ENCODE assay signal across 11 mouse cellular contexts in the genomic region with DNA sequence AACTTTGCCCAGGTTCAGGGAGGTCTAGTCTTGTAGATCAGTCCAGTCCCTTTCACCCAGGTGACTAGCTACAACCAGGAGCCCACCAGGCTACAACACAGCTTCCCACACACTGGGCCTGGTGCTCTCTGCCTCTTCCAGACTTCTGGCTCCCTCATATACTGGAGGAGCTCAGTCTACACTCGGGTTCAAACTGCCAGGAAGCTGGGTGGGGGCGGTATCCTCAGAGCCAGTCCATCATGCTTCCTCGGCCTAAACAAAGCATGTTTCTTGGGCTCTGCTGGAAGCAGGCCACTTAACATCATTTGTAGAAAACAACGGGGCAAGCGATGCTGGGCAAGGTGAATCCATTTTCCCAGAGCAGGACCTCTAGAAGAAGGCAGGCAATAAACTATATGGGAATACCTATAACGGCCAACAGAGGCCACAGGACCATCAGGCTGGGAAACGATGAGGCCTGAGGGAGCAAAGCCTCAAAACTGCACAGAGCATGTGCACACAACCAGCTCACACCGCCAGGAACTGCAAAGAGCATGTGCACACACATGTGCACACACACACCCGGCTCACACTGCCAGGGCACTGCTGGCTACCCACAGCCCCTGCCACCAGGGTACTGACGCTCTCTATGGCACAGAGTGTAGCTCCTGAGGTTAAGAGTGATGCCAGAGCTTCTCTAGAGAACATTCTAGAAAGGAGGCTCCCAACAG.
DNase-seq lines count a peak whose midpoint lies in the region; ATAC-seq and TF ChIP-seq lines count a peak whose summit lies in the region.
"Had no signal": no experiment of that assay in that cellular context is flagged by ENCODE, and none has a peak within 500 bp of the region (broad histone marks: within the 10 kb centered on the region; RNA-seq: fewer than 3 reads in every experiment).

No protein-coding gene starts in this region.

- no peak for TF ChIP-seq CTCF in lung, embryonic 14.5 days (IDR thresholded peaks at IDR 0.05; ENCODE audit: low read depth)
- TF ChIP-seq CTCF in small intestine, adult 2 months (IDR thresholded peaks at IDR 0.05; ENCODE audit: extremely low read depth, insufficient read length, insufficient replicate concordance, low read depth, low read length): no peak

- no peak overlapping the region for H3K4me2 ChIP-seq in forebrain, embryonic 16.5 days (ENCODE audit: low read length)
- no peak overlapping the region for H3K4me2 ChIP-seq in lung, embryonic 14.5 days
- no peak overlapping the region for H3K4me2 ChIP-seq in intestine, embryonic 16.5 days (ENCODE audit: low read depth, low read length)
- H3K4me2 ChIP-seq: midbrain, embryonic 11.5 days had no signal

- no peaks in the 10 kb centered on the region for H3K27me3 ChIP-seq in forebrain, embryonic 10.5 days (ENCODE audit: poor library complexity, severe bottlenecking)
- no peaks in the 10 kb centered on the region for H3K27me3 ChIP-seq in forebrain, embryonic 16.5 days (replicated peaks; ENCODE audit: control insufficient read depth, insufficient read depth, low read length)
- no peaks in the 10 kb centered on the region for H3K27me3 ChIP-seq in lung, embryonic 14.5 days (ENCODE audit: insufficient read depth, low read length)
- no peaks in the 10 kb centered on the region for H3K27me3 ChIP-seq in intestine, embryonic 16.5 days (replicated peaks; ENCODE audit: control insufficient read depth, insufficient read depth, low read length)
- no peaks in the 10 kb centered on the region for H3K27me3 ChIP-seq in small intestine, adult 2 months (ENCODE audit: control insufficient read depth, insufficient read depth, low read length)
- H3K27me3 ChIP-seq: Patski had no signal

- no peak for ATAC-seq in forebrain, embryonic 16.5 days
- 0 out of 2 replicates have a peak, but pooled peaks have one; percentile 52 for ATAC-seq in lung, embryonic 14.5 days (ENCODE audit: insufficient read depth)
- peak; percentile 5 for ATAC-seq in intestine, embryonic 16.5 days
- ATAC-seq: Patski had no signal

- H3K9me3 ChIP-seq in forebrain, embryonic 10.5 days: no peaks in the 10 kb centered on the region
- H3K9me3 ChIP-seq in forebrain, embryonic 16.5 days (ENCODE audit: control insufficient read depth, low read length): no peaks in the 10 kb centered on the region
- H3K9me3 ChIP-seq in lung, embryonic 14.5 days (ENCODE audit: low read depth, low read length): no peaks in the 10 kb centered on the region
- no peaks in the 10 kb centered on the region for H3K9me3 ChIP-seq in intestine, embryonic 16.5 days (ENCODE audit: control insufficient read depth, low read length)

- H3K9ac ChIP-seq in forebrain, embryonic 16.5 days (replicated peaks; ENCODE audit: low read depth, low read length): no peak overlapping the region
- H3K9ac ChIP-seq in lung, embryonic 14.5 days: no peak overlapping the region
- H3K9ac ChIP-seq in intestine, embryonic 16.5 days (ENCODE audit: low read depth, low read length): 0 out of 2 replicates have a peak overlapping the region, but pooled peaks have one; percentile 25

- peak overlapping the region; percentile 69 for H3K27ac ChIP-seq in forebrain, embryonic 10.5 days
- no peak overlapping the region for H3K27ac ChIP-seq in forebrain, embryonic 16.5 days (ENCODE audit: low read length)
- H3K27ac ChIP-seq in lung, embryonic 14.5 days (ENCODE audit: low read depth): no peak overlapping the region
- H3K27ac ChIP-seq in intestine, embryonic 16.5 days (ENCODE audit: low read length): peak overlapping the region; percentile 71
- peak overlapping the region; percentile 26; the same call in 1 of the 2 replicates for H3K27ac ChIP-seq in small intestine, adult 2 months (ENCODE audit: insufficient read depth, low read depth, low read length)

- WGBS in forebrain, embryonic 10.5 days: 84% methylated on average over 10 of the region's 10 CpGs
- 59% methylated on average over 10 of the region's 10 CpGs for WGBS in forebrain, embryonic 16.5 days
- 71% methylated on average over 10 of the region's 10 CpGs for WGBS in lung, embryonic 14.5 days
- 57% methylated on average over 10 of the region's 10 CpGs for WGBS in intestine, embryonic 16.5 days
- 61% methylated on average over 10 of the region's 10 CpGs for WGBS in small intestine, adult 2 months

- no peak for TF ChIP-seq POLR2A in small intestine, adult 2 months (IDR thresholded peaks at IDR 0.05; ENCODE audit: low read depth, low read length)

- peaks cover 75% of the 10 kb centered on the region for H3K4me1 ChIP-seq in forebrain, embryonic 10.5 days
- H3K4me1 ChIP-seq in forebrain, embryonic 16.5 days (replicated peaks; ENCODE audit: control insufficient read depth, insufficient read depth, low read length): peaks cover 26% of the 10 kb centered on the region
- 0 out of 2 replicates have a peak, but pooled peaks cover 11% of the 10 kb centered on the region for H3K4me1 ChIP-seq in lung, embryonic 14.5 days (ENCODE audit: insufficient read depth)
- peaks cover 52% of the 10 kb centered on the region for H3K4me1 ChIP-seq in intestine, embryonic 16.5 days (ENCODE audit: control insufficient read depth, insufficient read depth, low read length)
- H3K4me1 ChIP-seq in small intestine, adult 2 months (ENCODE audit: control insufficient read depth, insufficient read depth, insufficient read length, low read length): peaks cover 59% of the 10 kb centered on the region

- DNase-seq in forebrain, embryonic 10.5 days (ENCODE audit: extremely low spot score, low spot score): no peak
- DNase-seq in lung, embryonic 14.5 days: no peak
- no peak for DNase-seq in lung, postnatal 14 days
- no peak for DNase-seq in layer of hippocampus, adult 9-11 months
- DNase-seq in layer of hippocampus, postnatal 14 days (ENCODE audit: low spot score in 2 of 2): no peak
- DNase-seq: cerebellum, postnatal 25 days had no signal

- H3K36me3 ChIP-seq in forebrain, embryonic 10.5 days (replicated peaks): peaks cover 7% of the 10 kb centered on the region; the same call in 1 of the 2 replicates
- H3K36me3 ChIP-seq in forebrain, embryonic 16.5 days (ENCODE audit: control insufficient read depth, insufficient read depth): no peaks in the 10 kb centered on the region
- H3K36me3 ChIP-seq in lung, embryonic 14.5 days (ENCODE audit: insufficient read depth): no peaks in the 10 kb centered on the region
- H3K36me3 ChIP-seq in intestine, embryonic 16.5 days (ENCODE audit: control insufficient read depth, insufficient read depth, low read length): no peaks in the 10 kb centered on the region
- no peaks in the 10 kb centered on the region for H3K36me3 ChIP-seq in small intestine, adult 2 months (ENCODE audit: control insufficient read depth, insufficient read depth, low read length)

- no peak overlapping the region for H3K4me3 ChIP-seq in forebrain, embryonic 10.5 days
- no peak overlapping the region for H3K4me3 ChIP-seq in forebrain, embryonic 16.5 days (replicated peaks; ENCODE audit: low read length)
- no peak overlapping the region for H3K4me3 ChIP-seq in lung, embryonic 14.5 days (ENCODE audit: low read depth, low read length)
- no peak overlapping the region for H3K4me3 ChIP-seq in intestine, embryonic 16.5 days (ENCODE audit: low read length)
- H3K4me3 ChIP-seq in small intestine, adult 2 months (ENCODE audit: low read depth, low read length): no peak overlapping the region

Comparison
In these comparisons a context has a peak if more than half of its experiments do, and no peak if none do; other contexts are left out.
1. H3K27ac ChIP-seq: peak in forebrain, embryonic 10.5 days (single experiment), intestine, embryonic 16.5 days (single experiment) and small intestine, adult 2 months (single experiment); none in forebrain, embryonic 16.5 days (single experiment) and lung, embryonic 14.5 days (single experiment).